Mouse (Mus musculus) heart, postnatal 14 days (tissue): ENCODE results near the gene Nr1i2. TPM values are rescaled to one million over a fixed set of nuclear protein-coding genes. Genes with fewer than 3 reads are reported as not detected.
A peak's percentile ranks its signal among the peaks of the same experiment; 100 is the strongest.

Experiments used
- DNase-seq, 2 experiments: peaks; one replicate each; pipeline ENCODE4 v3.0.0; 2021 to 2022
- intact Hi-C: fragments of 180-260 bp; cut with DNase I; formaldehyde crosslinking; loops from one replicate; pipeline ENCODE4 v1.15.1; 2025
- total RNA-seq, 2 experiments: library from RNA; stranded (reverse); gene quantifications; 2 replicates each; pipeline ENCODE4 v1.2.3; 2021

Gene Nr1i2
- total RNA-seq, 2 experiments from 2014 or later, result not detected

GRCm38 (mm10) chr16:38287762-38288161, 6.9 kb downstream of the Nr1i2 start:
- intact Hi-C loops, result no loop called here
- DNase-seq, result no peak

DNA sequence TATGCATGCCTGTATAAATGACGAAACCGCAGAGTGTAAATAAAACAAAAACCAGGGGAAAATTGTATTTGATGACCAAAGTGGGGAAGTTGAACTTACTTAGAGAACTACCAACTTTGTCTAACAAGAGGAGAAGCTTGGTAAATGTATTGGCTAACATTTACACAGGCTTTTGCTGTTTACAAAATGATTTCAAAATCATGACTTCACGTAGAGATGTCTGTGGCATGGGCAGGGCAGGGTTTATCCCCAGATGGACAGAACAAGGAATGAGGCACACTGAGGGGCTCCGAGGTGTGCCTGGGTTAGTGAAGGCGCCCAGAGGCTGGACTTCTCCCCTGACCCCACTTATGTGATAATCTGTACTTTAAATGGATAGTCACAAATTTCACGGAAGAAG, 7.3 kb downstream of the Nr1i2 start:
- DNase-seq, result no peak
- intact Hi-C loops, result no loop called here

DNA sequence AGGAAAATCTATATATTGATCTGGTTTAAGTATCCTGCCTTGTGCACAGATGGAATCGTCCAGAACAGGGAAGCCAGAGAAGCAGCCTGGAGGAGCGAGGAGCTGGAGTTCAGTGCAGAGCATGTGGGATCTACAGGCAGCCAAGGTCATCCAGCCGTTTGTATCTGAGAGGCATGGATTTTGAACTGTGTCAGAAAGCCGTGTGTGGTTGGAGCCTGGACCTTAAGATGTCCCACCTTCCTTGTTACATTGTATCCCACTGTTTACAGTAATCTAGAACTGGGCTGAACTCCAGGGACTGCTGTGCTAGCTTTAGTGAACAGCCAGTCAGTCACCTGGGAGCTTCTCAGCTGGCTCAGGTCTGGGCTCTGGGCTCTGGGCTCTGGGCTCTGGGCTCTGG, 8.1 kb downstream of the Nr1i2 start:
- no peak for DNase-seq
- intact Hi-C loops, result no loop called here

GRCm38 (mm10) chr16:38285801-38286200, 8.8 kb downstream of the Nr1i2 start:
- no peak for DNase-seq
- intact Hi-C loops, result no loop called here

- intact Hi-C loops, result no loop called here
- DNase-seq, result no peak
These were observed 11.3 kb downstream of the Nr1i2 start for GRCm38 (mm10) chr16:38283300-38283699.

GRCm38 (mm10) chr16:38282559-38283160, 12.0 kb downstream of the Nr1i2 start:
- DNase-seq, result no peak
- intact Hi-C loops, result no loop called here

DNA sequence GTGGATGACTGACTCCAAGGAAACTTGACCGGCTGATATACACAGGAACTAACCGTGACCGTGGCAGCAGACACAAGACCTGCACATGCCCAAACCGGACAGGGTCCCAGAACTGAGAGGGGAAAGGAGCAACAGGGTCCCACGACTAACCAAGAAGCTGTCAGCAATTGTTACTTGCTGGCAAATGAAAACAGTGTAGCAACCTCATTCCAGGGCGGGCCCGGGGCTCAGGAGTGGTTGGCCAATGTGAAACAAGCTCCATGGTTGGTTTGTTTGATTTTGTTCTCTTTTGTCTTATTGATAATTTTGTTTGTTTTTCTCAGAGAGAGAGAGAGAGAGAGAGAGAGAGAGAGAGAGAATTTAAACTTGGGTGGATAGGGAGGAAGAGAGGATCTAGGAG, 13.7 kb downstream of the Nr1i2 start:
- no peak for DNase-seq
- intact Hi-C loops, result no loop called here

DNA sequence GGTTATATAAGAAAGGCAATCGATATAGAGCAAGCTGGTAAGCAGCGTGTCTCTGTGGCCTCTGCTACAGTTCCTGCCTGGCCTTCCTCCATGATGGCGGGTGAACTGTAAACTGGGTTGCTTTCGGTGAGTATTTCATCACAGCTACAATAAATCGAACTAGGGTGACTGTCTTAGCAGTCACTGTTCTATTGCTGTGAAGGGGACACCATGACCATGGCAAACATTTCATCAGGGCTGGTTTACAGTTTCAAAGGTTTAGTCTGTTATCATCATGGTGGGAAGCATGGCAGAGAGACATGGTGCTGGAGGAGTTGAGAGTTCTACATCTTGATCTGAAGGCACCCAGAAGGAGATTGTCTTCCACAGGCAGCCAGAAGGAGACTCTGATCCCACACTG, 14.8 kb downstream of the Nr1i2 start:
- intact Hi-C loops, result no loop called here
- no peak for DNase-seq

DNA sequence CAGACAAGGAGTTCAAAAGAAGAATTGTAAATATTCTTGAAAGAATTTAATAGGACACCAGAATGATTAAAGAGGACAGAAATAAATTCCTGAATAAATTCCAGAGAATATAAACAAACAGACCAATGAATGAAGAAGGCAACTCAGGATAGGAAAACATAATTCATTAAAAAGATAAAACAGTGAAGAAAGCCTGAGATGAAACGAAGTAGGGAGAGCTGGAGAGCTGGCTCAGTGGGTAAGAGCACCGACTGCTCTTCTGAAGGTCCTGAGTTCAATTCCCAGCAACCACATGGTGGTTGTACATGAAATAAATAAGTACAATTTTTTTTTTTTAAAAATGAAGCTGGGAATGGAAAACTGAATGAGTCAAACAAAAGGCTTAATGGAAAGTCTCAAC, 19.9 kb downstream of the Nr1i2 start:
- DNase-seq, result no peak
- intact Hi-C loops, result no loop called here

GRCm38 (mm10) chr16:38272483-38272882, 22.1 kb downstream of the Nr1i2 start:
- intact Hi-C loops, result no loop called here
- DNase-seq, result no peak

- intact Hi-C loops, result no loop called here
- no peak for DNase-seq
These were observed 23.0 kb downstream of the Nr1i2 start for GRCm38 (mm10) chr16:38271601-38272000.

GRCm38 (mm10) chr16:38255927-38256326, 38.7 kb downstream of the Nr1i2 start:
- no peak for DNase-seq

DNA sequence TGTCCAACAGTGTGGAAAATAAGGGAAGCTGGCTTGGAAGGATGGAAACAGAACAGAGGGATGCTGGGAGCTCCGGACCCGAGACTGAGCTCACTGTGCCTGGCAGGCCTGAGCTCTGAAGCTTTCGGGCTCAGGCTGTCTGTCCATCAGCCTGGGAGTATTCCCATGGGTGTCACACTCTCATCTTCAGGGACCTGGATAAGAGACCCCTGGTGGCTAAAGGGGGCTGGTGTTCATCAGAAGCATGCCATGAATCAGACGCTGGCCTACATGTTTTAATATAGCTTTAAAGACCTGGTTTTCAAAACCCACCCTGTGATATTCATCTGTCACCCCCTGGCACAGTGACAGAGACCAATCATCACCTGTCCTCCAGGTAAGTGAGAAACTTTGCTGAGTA, 39.5 kb downstream of the Nr1i2 start:
- intact Hi-C loops, result no loop called here
- no peak for DNase-seq

More at GRCm38 (mm10) chr16:38255927-38256326, 38.7 kb downstream of the Nr1i2 start:
- intact Hi-C loops, result no loop called here

DNA sequence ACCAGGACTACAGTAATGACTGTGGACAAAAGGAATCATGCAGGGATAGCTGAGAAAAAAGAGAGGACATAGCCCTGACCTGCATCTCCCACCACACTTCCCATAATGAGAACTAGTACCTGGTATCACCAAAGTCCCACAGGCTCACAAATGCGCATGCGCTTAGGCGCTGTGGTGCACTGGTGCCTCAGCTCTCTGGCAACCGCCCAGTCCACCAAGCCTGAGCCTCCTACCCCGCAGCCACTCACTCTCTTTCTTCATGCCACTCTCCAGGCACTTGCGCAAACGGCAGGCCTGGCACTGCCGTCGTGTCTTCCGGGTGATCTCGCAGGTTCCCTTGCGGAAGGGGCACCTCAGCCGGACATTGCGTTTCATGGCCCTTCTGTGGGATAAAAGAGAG, 40.6 kb downstream of the Nr1i2 start:
- DNase-seq, result no peak
- intact Hi-C loops, result no loop called here

DNA sequence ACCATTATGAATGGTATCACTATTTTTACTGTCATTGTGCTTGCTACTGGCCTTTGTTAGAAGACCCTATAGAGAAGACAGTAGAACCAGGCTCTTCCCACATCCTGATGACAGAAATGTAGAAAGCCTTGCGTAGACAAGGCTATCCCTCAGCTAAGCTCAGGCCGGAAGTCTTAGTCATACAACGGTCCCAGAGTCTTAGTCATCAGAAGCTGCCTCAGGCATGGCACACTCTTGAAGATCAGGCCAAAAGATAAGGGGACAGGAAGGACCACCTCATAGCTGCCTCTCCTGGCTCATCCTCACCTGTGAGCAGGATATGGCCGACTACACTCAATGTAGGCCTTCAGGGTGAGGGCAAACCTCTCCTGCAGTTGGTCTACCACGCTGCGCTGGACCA, 44.2 kb downstream of the Nr1i2 start:
- no peak for DNase-seq
- intact Hi-C loops, result no loop called here

DNA sequence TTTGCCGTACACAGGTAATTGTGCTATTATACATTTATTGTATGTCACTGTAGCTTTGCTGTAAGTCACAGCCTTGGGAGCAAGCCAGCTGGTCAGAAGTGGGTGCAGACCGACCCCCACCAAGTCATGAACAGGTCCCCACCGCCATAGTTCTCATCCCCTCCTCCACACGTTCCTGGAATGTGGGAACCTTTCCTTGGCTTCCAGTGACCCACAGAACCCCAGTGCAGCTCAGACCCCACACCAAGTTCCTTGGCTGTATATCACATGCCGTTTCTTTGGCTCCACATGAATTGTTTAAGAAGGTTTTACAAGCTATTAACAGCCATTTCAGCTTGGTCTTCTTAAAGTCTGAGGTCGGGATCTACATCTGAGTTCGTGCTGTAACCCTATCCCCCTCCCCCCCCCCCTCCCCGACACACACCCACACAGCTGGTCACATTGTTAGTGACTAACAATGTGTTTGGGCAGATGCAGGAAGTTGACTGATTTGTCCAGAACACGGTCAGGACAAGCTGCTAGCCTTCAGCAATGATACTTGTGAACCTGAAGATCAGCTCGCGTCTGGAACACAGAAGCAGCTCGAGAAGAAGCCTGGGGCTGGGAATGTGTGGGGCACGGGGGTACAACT, 46.2 kb downstream of the Nr1i2 start:
- no peak for DNase-seq

DNA sequence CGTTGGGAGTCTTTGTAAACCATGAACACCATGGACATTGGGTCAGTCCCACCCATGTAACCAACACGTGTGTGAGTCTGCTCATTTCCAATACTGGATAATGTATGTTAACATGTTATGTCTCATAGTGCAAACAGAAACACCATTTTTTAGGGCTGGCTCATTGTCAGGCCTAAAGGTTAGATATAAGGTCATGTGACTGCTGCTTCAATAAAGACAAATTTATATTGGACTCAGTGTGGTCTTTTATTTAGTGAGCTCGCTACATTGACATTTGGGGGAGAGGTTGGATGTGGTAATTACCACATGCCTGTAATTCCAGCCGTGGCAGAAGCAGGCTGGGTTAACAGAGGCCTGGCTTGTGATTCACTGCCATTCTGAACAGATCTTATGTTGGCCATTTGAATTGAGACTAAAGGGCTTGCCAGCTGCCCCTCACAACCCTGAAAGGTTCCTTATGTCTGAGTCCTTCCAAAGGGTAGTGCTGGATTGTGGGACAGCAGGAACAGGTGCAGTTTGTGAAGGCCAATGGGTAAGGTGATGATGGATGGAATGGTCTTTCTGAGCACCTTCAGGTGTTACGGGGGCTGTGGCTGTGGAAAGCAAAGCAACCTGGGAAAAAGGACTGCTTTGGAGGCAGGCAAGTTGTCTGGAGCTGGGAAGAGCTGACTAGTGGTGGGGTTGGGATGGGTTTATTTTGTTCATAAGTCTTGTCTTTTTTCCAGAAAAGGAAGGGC, 48.6 kb downstream of the Nr1i2 start:
- no peak for DNase-seq
- intact Hi-C loops, result no loop called here

More for the DNA sequence above, 46.2 kb downstream of the Nr1i2 start:
- intact Hi-C loops, result no loop called here

GRCm38 (mm10) chr16:38245379-38245778, 49.2 kb downstream of the Nr1i2 start:
- intact Hi-C loops, result no loop called here

GRCm38 (mm10) chr16:38244111-38244510, 50.5 kb downstream of the Nr1i2 start:
- intact Hi-C loops, result no loop called here

More at GRCm38 (mm10) chr16:38245379-38245778, 49.2 kb downstream of the Nr1i2 start:
- no peak for DNase-seq

DNA sequence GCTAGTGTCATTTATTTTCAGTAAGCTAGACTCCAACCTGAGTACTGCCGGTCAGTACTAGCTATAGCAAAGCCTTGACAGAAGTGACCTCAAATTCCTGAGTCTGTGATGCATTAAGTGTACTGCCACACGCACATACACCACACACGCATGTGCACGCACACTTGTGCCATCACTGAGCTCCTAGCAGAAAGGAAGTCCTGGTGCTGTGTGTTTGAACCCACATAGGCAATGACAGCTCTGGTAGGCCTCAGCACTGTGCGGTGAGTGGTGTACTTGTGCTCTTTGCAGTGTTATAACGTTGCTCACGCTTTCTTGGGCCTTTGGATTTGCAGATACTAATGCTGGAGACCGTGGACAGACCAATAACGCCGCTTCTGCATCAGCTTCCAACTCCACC, 54.5 kb downstream of the Nr1i2 start:
- intact Hi-C loops, result no loop called here
- no peak for DNase-seq

More at GRCm38 (mm10) chr16:38244111-38244510, 50.5 kb downstream of the Nr1i2 start:
- no peak for DNase-seq

GRCm38 (mm10) chr16:38239729-38240128, 54.9 kb downstream of the Nr1i2 start:
- intact Hi-C loops, result no loop called here

More at GRCm38 (mm10) chr16:38239729-38240128, 54.9 kb downstream of the Nr1i2 start:
- peak; percentile 23 to 53 for DNase-seq
